Mouse (Mus musculus) activated CD4-positive, CD25-positive, alpha-beta regulatory T cell, adult 9 weeks (primary cell): ENCODE measurements around the gene Il1f9. TPM values are rescaled to one million over a fixed set of nuclear protein-coding genes. Genes with fewer than 3 reads are reported as not detected.

Source experiments
- polyA plus RNA-seq: library from polyadenylated mRNA; unstranded; fragments of 100-300 nt; shearing (Covaris generic); gene quantifications from one replicate; pipeline ENCODE4 v1.2.1, GENCODE M21; 2017

Gene Il1f9
- not detected for polyA plus RNA-seq

DNA sequence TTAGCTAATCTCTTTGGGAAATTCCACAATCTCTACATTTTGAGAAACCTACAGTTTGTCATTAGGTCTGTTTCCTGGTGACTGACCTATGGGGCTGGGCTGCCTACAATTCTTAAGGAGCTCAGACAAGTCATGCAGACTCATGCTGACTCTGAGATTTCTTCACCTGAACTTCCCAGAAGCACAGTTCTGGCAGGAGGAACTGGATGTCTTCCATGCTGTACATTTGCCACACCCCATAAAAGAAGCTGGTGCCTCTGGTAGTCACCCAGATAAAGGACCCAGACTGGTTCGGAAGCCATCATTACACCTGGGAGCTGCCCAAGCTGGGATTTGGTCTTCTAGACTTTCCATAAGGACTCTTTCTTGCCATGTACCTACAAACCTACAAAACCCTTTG lies at the start of gene Il1f9:
Il1f9 (plus strand) TSS at position 301 of the 400 bp plus-strand sequence.

GRCm38 (mm10) chr2:24152861-24153260 lies 33.4 kb upstream of the Il1f9 start, which contains the start of gene Il1f8:
Il1f8 (plus strand) TSS chr2:24153161.

DNA sequence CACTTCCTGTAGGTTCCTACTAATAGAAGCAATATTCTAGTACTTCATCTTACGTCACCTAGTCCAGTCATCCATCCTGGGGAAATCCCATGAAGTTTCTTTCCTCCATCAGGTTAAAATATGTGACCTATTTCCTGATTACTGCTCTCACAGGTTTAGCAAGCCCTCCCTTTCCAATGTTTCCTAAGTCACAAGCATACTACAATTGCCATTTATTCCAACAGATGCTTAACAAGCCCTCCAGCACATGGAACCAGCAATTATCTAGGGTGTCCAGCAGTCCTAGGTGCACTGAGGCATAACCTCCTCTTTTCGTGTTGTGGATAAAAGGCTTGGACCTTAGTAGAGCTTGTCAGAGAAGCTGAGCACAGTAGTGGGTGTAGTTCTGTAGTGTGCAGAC lies 28.8 kb downstream of the Il1f9 start, which contains the start of gene Il1f6:
Il1f6 (plus strand) TSS at position 301 of the 400 bp plus-strand sequence.

Other genes starting within 250 kb of the Il1f9 start
- not detected for gene Hnmt, start 137.1 kb upstream of the Il1f9 start, polyA plus RNA-seq
- gene Tbpl2, start 89.9 kb upstream of the Il1f9 start, polyA plus RNA-seq: not detected
- not detected for gene Il1f8, start 33.3 kb upstream of the Il1f9 start, polyA plus RNA-seq
- not detected for gene Il1f6, start 28.9 kb downstream of the Il1f9 start, polyA plus RNA-seq
- not detected for gene Il1f5, start 90.5 kb downstream of the Il1f9 start, polyA plus RNA-seq
- gene Il1f10, start 104.7 kb downstream of the Il1f9 start, polyA plus RNA-seq: not detected
- 4.3 TPM for gene Il1rn, start 150.4 kb downstream of the Il1f9 start, polyA plus RNA-seq
- 204 TPM for gene Psd4, start 181.1 kb downstream of the Il1f9 start, polyA plus RNA-seq